Mouse (Mus musculus): ENCODE data around the gene Syvn1.
"Not testable (repeated sequence)": the region's sequence is repeated elsewhere in the genome, so short reads cannot be mapped to it uniquely, and the experiment has no call there.

Syvn1 gene

GRCm38 (mm10) chr19:6040002-6040401 is 6.4 kb upstream of the Syvn1 start:
- no peak for DNase-seq (ENCODE audit: low spot score in 2 of 2)

GRCm38 (mm10) chr19:6042293-6042692 is 4.1 kb upstream of the Syvn1 start:
- DNase-seq (ENCODE audit: low spot score in 2 of 2): no peak

GRCm38 (mm10) chr19:6044102-6044501 is 2.3 kb upstream of the Syvn1 start:
- DNase-seq (ENCODE audit: low spot score in 2 of 2): not testable (repeated sequence)

GRCm38 (mm10) chr19:6045366-6046293 is 746 bp upstream of the Syvn1 start:
- DNase-seq (ENCODE audit: low spot score in 2 of 2): peak; percentile 58 to 60

GRCm38 (mm10) chr19:6047154-6047898 is 950 bp downstream of the Syvn1 start:
- DNase-seq (ENCODE audit: low spot score in 2 of 2): no peak

GRCm38 (mm10) chr19:6047899-6048166 is 1.5 kb downstream of the Syvn1 start:
- DNase-seq (ENCODE audit: low spot score in 2 of 2): no peak

GRCm38 (mm10) chr19:6048681-6049410 is 2.5 kb downstream of the Syvn1 start:
- peak in 1 of 2 experiments; percentile 52 for DNase-seq (ENCODE audit: low spot score in 2 of 2)

GRCm38 (mm10) chr19:6052516-6052915 is 6.1 kb downstream of the Syvn1 start:
- no peak for DNase-seq (ENCODE audit: low spot score in 2 of 2)

GRCm38 (mm10) chr19:6054296-6054695 is 7.9 kb downstream of the Syvn1 start:
- DNase-seq (ENCODE audit: low spot score in 2 of 2): no peak

- no peak for DNase-seq (ENCODE audit: low spot score in 2 of 2)
These were observed 10.3 kb downstream of the Syvn1 start for GRCm38 (mm10) chr19:6056696-6057095.

- DNase-seq (ENCODE audit: low spot score in 2 of 2): peak; percentile 98 to 99
These were observed 11.1 kb downstream of the Syvn1 start, which contains the start of the genes Mrpl49 and Fau for GRCm38 (mm10) chr19:6057313-6058096. Gene Mrpl49, minus strand, starts transcription at chr19:6057785. Gene Fau, plus strand, starts transcription at chr19:6057844.

GRCm38 (mm10) chr19:6058513-6058912 is 12.1 kb downstream of the Syvn1 start:
- DNase-seq (ENCODE audit: low spot score in 2 of 2): no peak

- no peak for DNase-seq (ENCODE audit: low spot score in 2 of 2)
These were observed 12.6 kb downstream of the Syvn1 start for GRCm38 (mm10) chr19:6058966-6059365.

- DNase-seq (ENCODE audit: low spot score in 2 of 2): peak; percentile 92 to 93
These were observed 14.7 kb downstream of the Syvn1 start, which contains the start of gene Znhit2 for GRCm38 (mm10) chr19:6061021-6061533. Gene Znhit2, plus strand, starts transcription at chr19:6061192.

- DNase-seq (ENCODE audit: low spot score in 2 of 2): peak; percentile 49 to 56
These were observed 15.4 kb downstream of the Syvn1 start for GRCm38 (mm10) chr19:6061641-6062302.

- DNase-seq (ENCODE audit: low spot score in 2 of 2): no peak
These were observed 16.0 kb downstream of the Syvn1 start for GRCm38 (mm10) chr19:6062418-6062817.

- no peak for DNase-seq (ENCODE audit: low spot score in 2 of 2)
These were observed 16.7 kb downstream of the Syvn1 start for GRCm38 (mm10) chr19:6063081-6063480.

- DNase-seq (ENCODE audit: low spot score in 2 of 2): no peak
These were observed 20.2 kb downstream of the Syvn1 start for GRCm38 (mm10) chr19:6066571-6066970.

- peak; percentile 80 to 87 for DNase-seq (ENCODE audit: low spot score in 2 of 2)
These were observed 20.8 kb downstream of the Syvn1 start for GRCm38 (mm10) chr19:6067011-6067723.
